Mouse (Mus musculus): Measurements from ENCODE around the gene Ankzf1. TPM values are rescaled to one million over a fixed set of nuclear protein-coding genes. Genes with fewer than 3 reads are reported as not detected.
"Not testable (repeated sequence)": the region's sequence is repeated elsewhere in the genome, so short reads cannot be mapped to it uniquely, and the experiment has no call there.

Gene Ankzf1
- polyA plus RNA-seq, 1 experiment from 2014 or later: 28.0 TPM

DNA sequence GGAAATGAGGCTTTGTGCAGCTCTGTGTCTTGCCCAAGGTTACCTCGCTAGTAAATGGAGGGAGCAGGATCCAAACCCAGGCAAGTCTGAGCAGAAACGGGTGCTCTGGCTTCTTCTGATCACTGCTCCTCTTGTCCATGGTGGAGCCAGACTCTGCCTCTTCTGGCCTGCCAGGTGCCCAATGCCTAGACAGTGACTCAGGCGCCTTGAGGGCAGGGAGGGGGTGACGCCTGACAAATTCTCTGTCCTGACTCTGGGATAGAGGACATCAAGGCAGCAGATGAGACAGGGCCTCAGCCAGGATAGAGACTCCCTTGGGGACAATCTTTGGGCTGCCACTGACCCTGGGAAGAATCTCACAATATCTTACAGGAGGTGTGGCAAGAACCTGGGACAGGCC, 39.3 kb downstream of the Ankzf1 start:
- Histone ChIP-seq H3K4me1 (peaks cover 5% of the 10 kb centered on the region; the same call in 1 of the 2 replicates), H3K9ac (no peak overlapping the region), H3K27ac (peak overlapping the region; percentile 18; the same call in 1 of the 2 replicates), H3K9me3 (no peaks in the 10 kb centered on the region), H3K4me3 (no peak overlapping the region), H3K4me2 (no peak overlapping the region), H3K27me3 (no peaks in the 10 kb centered on the region), H3K36me3 (no peaks in the 10 kb centered on the region)
- no peak for ATAC-seq (ENCODE audit: insufficient number of reproducible peaks, low FRiP score, low TSS enrichment, low read depth)
- WGBS: 69% methylated on average over 4 of the region's 4 CpGs

DNA sequence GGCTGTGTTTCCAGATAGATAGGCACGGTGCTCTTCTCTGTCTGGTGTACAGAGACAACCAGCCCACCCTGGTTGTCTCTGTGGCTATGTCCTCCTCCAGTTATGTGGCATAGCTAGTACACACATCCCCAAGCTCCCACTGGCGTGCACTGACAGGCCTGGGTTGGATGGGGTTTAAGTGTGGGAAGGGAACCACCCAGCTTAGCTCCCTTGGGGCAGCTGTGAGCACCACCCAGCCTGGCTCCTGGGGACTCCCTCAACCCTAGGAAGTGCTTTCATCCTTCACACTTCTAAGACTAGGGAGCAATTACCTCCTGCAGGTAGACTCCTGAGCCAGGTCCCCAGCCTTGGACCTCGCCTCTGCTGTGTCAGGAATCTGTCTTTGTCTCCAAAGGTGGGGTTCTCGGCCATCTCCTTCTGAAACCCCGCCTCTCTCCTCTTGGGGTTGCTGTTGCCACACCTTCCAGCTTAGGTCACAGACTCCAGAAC, 39.8 kb downstream of the Ankzf1 start, which contains the start of gene A630095N17Rik:
Gene A630095N17Rik (minus strand): TSS at position 439 of the 489 bp plus-strand sequence.
- H3K4me1 ChIP-seq: peaks cover 6% of the 10 kb centered on the region
- no peaks in the 10 kb centered on the region for H3K9me3 ChIP-seq
- WGBS: 53% methylated on average over 5 of the region's 5 CpGs
- no peak for ATAC-seq (ENCODE audit: insufficient number of reproducible peaks, low FRiP score, low TSS enrichment, low read depth)
- no peaks in the 10 kb centered on the region for H3K27me3 ChIP-seq
- H3K36me3 ChIP-seq: no peaks in the 10 kb centered on the region
- no peak within 1 kb of the TSS for H3K4me3 ChIP-seq
- H3K27ac ChIP-seq: peak within 1 kb of the TSS; percentile 18; the same call in 1 of the 2 replicates
- no peak within 1 kb of the TSS for H3K9ac ChIP-seq
- H3K4me2 ChIP-seq: no peak within 1 kb of the TSS

DNA sequence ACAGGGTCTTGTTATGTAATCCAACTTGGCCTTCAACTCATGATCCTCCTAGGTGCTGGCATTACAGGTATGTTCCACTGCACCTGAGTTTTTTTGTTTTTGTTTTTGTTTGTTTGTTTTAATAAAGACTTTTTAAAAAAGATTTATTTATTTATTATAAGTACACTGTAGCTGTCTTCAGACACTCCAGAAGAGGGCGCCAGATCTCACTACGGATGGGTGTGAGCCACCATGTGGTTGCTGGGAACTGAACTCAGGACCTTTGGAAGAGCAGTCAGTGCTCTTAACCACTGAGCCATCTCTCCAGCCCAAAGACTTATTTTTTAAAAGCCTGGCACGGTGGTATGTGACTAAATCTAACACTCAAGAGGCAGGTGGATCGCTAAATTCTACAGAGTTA, 40.5 kb downstream of the Ankzf1 start:
- not testable (repeated sequence) for H3K27me3 ChIP-seq

DNA sequence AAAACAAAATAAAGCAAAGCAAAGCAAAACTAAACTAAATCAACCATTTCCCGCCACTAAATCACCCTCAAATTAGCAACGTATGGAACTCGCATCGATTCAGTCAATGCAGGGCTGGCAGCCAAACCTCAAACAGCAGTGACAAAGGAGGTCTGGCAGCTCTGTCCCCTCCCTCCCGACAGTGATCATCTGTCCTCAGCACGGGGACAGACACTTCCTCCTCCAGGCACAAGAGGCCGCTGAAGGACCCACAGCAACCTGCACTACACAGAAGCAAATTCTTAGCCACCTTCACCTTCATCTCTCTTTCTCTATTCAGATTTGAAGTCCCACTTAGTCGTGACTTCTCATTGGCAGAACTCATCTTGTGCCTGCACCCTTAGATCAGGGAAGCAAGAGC, 42.7 kb downstream of the Ankzf1 start:
- H3K4me3 ChIP-seq: no peak overlapping the region
- no peak for ATAC-seq (ENCODE audit: insufficient number of reproducible peaks, low FRiP score, low TSS enrichment, low read depth)
- 0 out of 2 replicates have a peak, but pooled peaks cover 4% of the 10 kb centered on the region for H3K36me3 ChIP-seq
- H3K27me3 ChIP-seq: no peaks in the 10 kb centered on the region
- peaks cover 13% of the 10 kb centered on the region for H3K4me1 ChIP-seq
- H3K27ac ChIP-seq: no peak overlapping the region
- H3K9ac ChIP-seq: no peak overlapping the region
- WGBS: under 1% methylated on average over 8 of the region's 8 CpGs
- no peaks in the 10 kb centered on the region for H3K9me3 ChIP-seq
- H3K4me2 ChIP-seq: 0 out of 2 replicates have a peak overlapping the region, but pooled peaks have one; percentile 8

More for the DNA sequence above, 40.5 kb downstream of the Ankzf1 start:
- not testable (repeated sequence) for H3K36me3 ChIP-seq; H3K27ac ChIP-seq; H3K4me2 ChIP-seq; H3K4me3 ChIP-seq; H3K9ac ChIP-seq; ATAC-seq (ENCODE audit: insufficient number of reproducible peaks, low FRiP score, low TSS enrichment, low read depth); H3K9me3 ChIP-seq
- 63% methylated on average over 4 of the region's 4 CpGs for WGBS
- H3K4me1 ChIP-seq: peaks cover 13% of the 10 kb centered on the region

DNA sequence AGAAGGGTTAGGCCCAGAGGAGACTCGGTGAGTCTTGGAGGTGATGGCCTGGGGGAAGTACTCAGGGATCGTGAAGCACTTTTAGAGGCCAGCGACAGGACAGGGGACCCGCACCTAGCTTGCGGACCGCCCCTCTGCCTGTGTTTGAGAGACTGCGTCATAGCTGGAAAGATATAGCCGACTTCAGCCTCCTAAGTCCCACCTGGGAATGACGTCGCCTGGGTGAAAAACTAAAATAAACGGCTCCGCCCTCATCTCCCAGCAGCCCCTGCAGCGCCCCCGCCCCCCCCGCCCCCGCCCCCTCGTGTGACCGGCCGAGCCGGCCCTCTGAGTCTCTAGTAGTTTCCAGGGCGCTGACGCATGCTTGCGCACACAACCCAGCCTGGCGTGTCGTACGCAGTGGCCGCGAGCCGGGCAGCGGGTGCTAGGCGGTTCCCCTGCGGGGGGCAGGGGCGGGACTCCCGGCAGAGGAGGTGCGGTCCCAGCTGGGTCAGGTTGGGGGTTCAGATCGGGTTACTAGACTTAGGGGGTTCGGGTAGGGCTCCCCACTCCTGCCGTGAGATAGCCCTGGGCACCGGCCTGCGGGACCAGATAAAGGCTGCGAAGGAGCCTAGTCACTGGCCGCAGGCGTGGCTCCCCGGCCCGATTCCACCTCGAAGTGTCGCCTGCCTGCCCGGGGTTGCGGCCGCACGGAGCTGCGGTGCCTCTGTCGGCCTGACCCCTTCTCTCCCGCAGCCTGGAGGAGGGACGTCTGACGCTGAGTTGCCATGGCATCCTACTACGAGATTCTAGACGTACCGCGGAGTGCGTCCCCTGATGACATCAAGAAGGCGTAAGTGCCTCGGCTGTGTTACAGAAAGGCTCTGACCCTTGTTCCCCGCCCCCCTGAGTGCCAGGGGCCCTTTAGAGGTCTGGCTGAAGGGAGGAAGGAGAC, 44.4 kb downstream of the Ankzf1 start, which contains the start of gene Dnajb2:
Gene Dnajb2 (plus strand): TSS at position 290 of the 934 bp plus-strand sequence.
- peaks cover 17% of the 10 kb centered on the region for H3K36me3 ChIP-seq
- peak within 1 kb of the TSS; percentile 88 for H3K27ac ChIP-seq
- H3K4me3 ChIP-seq: peak within 1 kb of the TSS; percentile 80
- H3K4me2 ChIP-seq: peak within 1 kb of the TSS; percentile 92
- ATAC-seq (ENCODE audit: insufficient number of reproducible peaks, low FRiP score, low TSS enrichment, low read depth): peak; percentile 83
- WGBS: under 1% methylated on average over 61 of the region's 64 CpGs
- H3K27me3 ChIP-seq: no peaks in the 10 kb centered on the region
- no peaks in the 10 kb centered on the region for H3K9me3 ChIP-seq
- peak within 1 kb of the TSS; percentile 75 for H3K9ac ChIP-seq
- H3K4me1 ChIP-seq: peaks cover 13% of the 10 kb centered on the region

DNA sequence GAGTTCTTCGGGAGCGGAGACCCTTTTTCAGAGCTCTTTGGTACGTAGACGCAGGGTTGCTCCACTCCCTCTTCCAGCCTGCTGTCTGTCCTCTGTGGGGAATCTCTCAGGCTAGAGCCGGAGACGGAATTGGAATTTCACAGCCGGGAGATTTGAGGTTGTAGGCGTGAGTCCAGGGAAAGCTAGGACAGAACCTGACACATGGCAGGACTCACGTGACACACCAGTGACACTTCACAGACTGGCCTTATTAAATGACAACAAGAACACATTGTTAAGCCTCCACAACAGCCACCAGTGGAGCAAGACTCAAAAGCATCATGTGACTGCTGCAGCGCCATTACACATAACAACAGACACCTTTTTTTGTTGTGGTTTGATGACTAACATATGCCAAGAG, 47.6 kb downstream of the Ankzf1 start:
- Histone ChIP-seq H3K27ac (no peak overlapping the region), H3K4me3 (no peak overlapping the region), H3K9me3 (no peaks in the 10 kb centered on the region), H3K27me3 (no peaks in the 10 kb centered on the region), H3K4me2 (no peak overlapping the region), H3K4me1 (peaks cover 13% of the 10 kb centered on the region), H3K36me3 (peaks cover 47% of the 10 kb centered on the region), H3K9ac (no peak overlapping the region)
- 51% methylated on average over 10 of the region's 10 CpGs for WGBS
- no peak for ATAC-seq (ENCODE audit: insufficient number of reproducible peaks, low FRiP score, low TSS enrichment, low read depth)

DNA sequence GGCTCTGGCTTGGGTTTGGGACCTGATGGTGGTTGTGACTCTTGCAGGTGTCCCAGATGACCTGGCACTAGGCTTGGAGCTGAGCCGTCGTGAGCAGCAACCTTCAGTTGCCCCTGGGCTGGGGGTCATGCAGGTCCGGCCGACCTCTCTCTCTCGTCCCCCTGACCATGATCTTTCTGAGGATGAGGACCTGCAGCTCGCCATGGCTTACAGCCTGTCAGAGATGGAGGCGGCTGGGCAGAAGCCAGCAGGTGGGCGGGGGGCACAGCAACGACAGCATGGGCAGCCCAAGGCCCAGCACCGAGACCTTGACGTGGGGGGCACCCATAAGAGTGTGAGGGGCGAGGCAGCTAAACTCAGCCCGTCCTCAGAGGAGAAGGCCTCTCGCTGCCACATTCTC, 51.5 kb downstream of the Ankzf1 start:
- H3K4me3 ChIP-seq: no peak overlapping the region
- peaks cover 47% of the 10 kb centered on the region for H3K36me3 ChIP-seq
- H3K9me3 ChIP-seq: no peaks in the 10 kb centered on the region
- no peak overlapping the region for H3K4me2 ChIP-seq
- no peak overlapping the region for H3K9ac ChIP-seq
- peaks cover 13% of the 10 kb centered on the region; the same call in 1 of the 2 replicates for H3K4me1 ChIP-seq
- 90% methylated on average over 14 of the region's 14 CpGs for WGBS
- no peak for ATAC-seq (ENCODE audit: insufficient number of reproducible peaks, low FRiP score, low TSS enrichment, low read depth)
- no peaks in the 10 kb centered on the region for H3K27me3 ChIP-seq
- H3K27ac ChIP-seq: no peak overlapping the region

DNA sequence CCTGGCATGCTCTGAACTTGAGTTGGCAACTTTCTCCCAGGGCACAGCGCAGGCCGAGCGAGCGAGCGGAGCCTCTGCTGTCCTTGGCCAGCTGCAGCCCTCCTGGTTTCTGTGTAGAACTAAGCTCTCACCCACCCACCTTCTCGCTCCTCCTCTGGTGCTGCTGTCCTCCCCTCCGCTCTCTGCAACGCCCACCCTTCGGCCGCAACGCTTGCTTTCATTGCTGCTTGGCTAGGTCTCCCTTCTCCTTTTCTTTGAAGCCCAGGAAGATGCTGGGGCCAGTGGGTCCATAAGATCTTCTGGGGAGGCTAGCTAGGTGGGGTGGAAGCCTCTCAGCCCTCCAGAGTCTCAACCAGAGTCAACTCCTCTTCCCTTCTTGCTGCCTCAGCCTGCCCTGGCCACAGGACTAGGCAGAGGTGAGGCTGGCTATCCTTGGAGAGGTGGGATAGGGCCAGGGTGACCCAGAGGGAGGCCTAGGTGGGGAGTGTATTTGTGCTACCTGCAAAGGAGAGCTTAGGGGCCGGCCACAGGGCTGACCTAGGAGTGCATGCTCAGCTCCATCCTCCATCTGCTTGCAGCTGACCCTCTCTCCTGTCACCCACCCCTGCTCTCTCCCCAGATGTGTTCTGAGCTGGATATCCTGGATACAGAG, 52.4 kb downstream of the Ankzf1 start:
- 89% methylated on average over 12 of the region's 12 CpGs for WGBS
- Histone ChIP-seq H3K36me3 (peaks cover 44% of the 10 kb centered on the region), H3K9me3 (no peaks in the 10 kb centered on the region), H3K27me3 (no peaks in the 10 kb centered on the region), H3K4me1 (peaks cover 15% of the 10 kb centered on the region; the same call in 1 of the 2 replicates), H3K27ac (no peak overlapping the region), H3K4me3 (no peak overlapping the region), H3K9ac (no peak overlapping the region), H3K4me2 (no peak overlapping the region)
- ATAC-seq (ENCODE audit: insufficient number of reproducible peaks, low FRiP score, low TSS enrichment, low read depth): no peak

DNA sequence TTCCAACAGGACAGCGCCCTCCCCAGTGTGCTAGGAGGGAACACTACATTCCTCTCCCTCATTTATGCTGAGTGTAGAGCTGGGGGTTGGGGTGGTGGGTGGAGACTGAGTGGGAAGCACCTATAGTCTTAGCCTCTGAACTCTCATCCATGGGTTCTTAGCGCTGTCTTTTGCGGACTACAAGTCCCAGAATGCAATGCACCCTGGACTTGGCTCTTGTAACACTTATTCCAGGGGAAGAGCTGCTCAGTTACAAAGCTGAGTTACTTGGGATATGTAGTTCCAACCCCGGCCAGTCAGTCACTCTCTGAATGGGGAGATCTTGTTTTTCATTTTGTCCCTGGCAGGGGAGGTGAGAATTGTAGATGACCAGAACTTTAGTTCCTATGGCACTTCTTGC, 52.9 kb downstream of the Ankzf1 start:
- Histone ChIP-seq H3K4me1 (peaks cover 15% of the 10 kb centered on the region; the same call in 1 of the 2 replicates), H3K9ac (no peak overlapping the region), H3K9me3 (no peaks in the 10 kb centered on the region), H3K36me3 (peaks cover 41% of the 10 kb centered on the region), H3K4me2 (no peak overlapping the region), H3K4me3 (no peak overlapping the region), H3K27me3 (no peaks in the 10 kb centered on the region), H3K27ac (no peak overlapping the region)
- no peak; the same call in 1 of the 2 replicates for ATAC-seq (ENCODE audit: insufficient number of reproducible peaks, low FRiP score, low TSS enrichment, low read depth)
- whole genome bisulfite sequencing: 27% methylated on average over 4 of the region's 4 CpGs

DNA sequence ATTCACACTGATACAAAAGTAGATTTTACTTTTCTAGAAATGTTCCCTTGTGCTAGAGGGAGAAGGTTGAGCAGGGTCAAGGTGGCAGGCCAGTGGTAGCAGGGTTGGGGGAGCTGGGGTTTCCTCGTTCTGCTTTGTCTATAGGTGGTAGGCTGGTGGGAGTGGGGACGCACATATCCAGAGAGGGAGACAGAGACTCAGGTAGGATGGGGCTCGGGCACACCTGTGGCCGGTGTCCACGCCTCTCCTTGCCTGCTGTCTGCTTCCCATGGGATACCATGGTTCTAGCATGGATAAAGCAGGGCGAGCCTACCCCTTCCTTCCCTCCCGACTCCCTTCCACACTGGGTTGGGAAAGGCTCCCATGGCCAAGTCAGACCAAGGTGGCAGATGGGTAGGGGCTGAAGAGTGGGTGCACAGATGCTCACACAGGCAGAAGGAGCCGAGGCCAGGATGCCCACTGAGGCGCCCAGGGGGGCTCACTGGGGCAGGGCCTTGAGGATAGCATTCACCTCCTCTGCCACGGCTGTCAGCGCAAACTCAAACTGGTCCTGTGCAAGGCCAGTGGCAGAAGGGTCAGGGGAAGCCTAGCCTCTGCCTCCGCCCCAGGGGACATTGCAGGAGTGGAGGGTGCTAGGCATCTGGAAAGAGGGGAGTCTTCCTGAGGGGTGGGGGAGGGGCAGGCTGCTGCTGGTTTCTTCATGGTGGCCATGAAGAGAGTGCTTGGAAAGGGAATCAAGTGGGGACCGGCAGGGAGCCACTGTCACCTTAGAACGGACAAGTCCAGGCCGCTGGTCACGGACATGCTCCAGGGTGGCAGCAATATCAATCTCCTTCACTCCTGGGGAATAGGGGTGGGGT, 55.4 kb downstream of the Ankzf1 start:
- 81% methylated on average over 16 of the region's 16 CpGs for WGBS
- H3K4me1 ChIP-seq: peaks cover 22% of the 10 kb centered on the region
- H3K27me3 ChIP-seq: peaks cover 3% of the 10 kb centered on the region; the same call in 1 of the 2 replicates
- ATAC-seq (ENCODE audit: insufficient number of reproducible peaks, low FRiP score, low TSS enrichment, low read depth): no peak
- no peak overlapping the region for H3K9ac ChIP-seq
- H3K9me3 ChIP-seq: no peaks in the 10 kb centered on the region
- H3K36me3 ChIP-seq: peaks cover 22% of the 10 kb centered on the region
- H3K4me2 ChIP-seq: no peak overlapping the region
- H3K4me3 ChIP-seq: no peak overlapping the region
- H3K27ac ChIP-seq: peak overlapping the region; percentile 50; the same call in 1 of the 2 replicates

Measured in limb, embryonic 15.5 days (tissue).